Mouse (Mus musculus) cerebellum, adult 2 months (tissue): ENCODE data around the gene Gm16181.

Experiments
- CTCF ChIP-seq: fragments of 200-500 bp; IDR thresholded peaks from 2 replicates; pipeline ENCODE4 v1.5.1; 2011; ENCODE audit warnings: low read depth, mild to moderate bottlenecking, control low read depth, low read length, moderate library complexity, borderline replicate concordance; ENCODE audit not compliant: insufficient read depth
- POLR2A ChIP-seq: fragments of 200-500 bp; IDR thresholded peaks from 2 replicates; pipeline ENCODE4 v1.6.1; 2011; ENCODE audit warnings: low read length, control low read depth, borderline replicate concordance; ENCODE audit not compliant: insufficient read depth

DNA sequence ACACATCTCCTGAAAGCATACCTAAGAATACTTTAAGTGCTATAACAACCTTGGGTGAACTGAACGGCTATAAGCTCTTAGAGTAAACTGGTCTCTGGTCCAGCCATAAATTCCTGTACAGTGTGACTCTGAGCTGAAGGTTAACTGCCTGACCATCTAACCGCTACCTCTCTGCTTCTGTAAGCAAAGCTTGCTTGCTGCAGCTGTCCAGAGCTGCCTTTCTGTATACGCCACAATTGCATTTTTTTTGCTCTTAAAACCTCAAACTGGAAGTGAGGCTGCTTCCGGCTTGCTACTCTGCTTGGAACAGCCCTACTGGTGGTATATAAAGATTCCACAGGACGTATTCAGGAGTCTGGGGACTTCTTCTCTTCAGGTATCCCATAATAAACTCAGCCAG is 12.0 kb downstream of the Gm16181 start:
- TF ChIP-seq CTCF, result no peak
- TF ChIP-seq POLR2A, result no peak
